Mouse (Mus musculus) R1 (cell line): Measurements from ENCODE around the gene Spred1.
A peak's percentile ranks its signal among the peaks of the same experiment; 100 is the strongest.

Source experiments
- DNase-seq: peaks from one replicate; pipeline ENCODE4 v3.0.0-alpha.2; 2018; ENCODE audit warnings: low read depth, low spot score

Spred1 gene

GRCm38 (mm10) chr2:117121212-117121983 lies at the start of gene Spred1:
Gene Spred1, plus strand, starts transcription at chr2:117121374.
- peak; percentile 60 for DNase-seq

GRCm38 (mm10) chr2:117071596-117071995 lies 49.6 kb upstream of the Spred1 start:
- no peak for DNase-seq

GRCm38 (mm10) chr2:117078711-117079110 lies 42.5 kb upstream of the Spred1 start:
- DNase-seq: no peak

- DNase-seq: no peak
Observed at GRCm38 (mm10) chr2:117079621-117080020, 41.6 kb upstream of the Spred1 start.

DNA sequence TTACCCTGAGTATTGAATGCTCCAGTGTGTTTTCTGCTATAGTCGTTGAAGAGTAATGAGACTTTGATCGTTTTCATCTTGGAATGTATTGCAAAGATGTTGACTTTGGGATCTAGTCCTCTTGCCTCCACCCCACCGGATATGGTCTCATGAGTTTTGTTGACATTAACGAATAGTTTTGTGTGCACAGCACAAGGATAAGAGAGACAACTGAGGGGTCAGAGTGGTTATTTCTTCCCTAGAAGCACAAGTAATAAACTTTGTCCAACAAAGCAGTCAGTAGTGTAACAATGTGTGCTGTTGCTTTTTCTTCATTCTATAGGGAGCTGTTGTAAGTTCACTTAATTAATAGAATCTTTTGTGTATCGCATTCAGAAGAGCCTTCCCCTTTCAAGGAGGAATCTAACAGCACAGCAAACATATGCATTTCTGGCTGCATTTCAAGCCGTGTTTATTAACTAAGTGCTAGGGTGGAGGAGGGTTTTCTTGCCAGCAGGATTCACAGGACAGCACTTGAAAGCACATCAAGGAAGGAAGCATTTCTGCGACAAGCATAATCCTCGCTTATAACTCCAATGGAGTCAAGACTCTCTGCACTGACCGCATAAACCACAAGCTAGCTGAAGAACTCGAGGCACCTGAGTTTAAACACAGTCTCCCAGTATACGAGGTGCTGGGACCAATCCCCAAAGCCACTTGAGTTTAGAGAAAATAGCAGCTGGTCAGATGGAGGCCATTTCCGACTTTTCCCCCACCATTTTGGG lies 35.0 kb upstream of the Spred1 start:
- no peak for DNase-seq

DNA sequence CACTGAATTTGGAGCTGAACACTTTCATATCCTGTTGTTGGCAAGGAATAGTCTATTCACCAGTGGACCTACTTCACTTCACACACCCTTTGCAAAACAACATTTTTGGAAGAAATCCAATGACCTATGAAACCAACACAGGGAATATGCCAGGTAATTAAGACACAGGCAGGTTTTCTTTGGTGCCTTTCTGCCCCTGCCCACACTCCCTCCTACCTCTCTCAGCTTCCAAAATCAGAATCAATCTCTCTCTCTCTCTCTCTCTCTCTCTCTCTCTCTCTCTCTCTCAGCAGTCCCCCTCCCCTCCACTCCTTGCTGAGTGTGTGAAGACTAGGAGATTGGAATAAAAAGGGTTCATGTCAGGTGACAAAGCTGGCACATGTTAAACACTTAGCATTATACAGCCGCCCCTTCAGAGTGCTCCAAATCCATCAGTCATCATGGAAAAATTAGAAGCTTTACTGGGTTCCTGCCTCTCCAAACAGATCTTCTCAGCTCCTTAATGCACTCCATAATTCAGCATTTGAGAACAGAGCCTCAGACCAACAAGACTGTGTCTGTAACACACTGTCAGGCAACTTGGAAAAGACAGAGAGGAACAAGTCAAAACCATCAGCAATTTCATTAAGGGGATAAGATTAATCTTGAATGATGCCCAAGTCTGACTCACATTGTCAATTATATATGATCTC lies 34.3 kb upstream of the Spred1 start:
- no peak for DNase-seq

DNA sequence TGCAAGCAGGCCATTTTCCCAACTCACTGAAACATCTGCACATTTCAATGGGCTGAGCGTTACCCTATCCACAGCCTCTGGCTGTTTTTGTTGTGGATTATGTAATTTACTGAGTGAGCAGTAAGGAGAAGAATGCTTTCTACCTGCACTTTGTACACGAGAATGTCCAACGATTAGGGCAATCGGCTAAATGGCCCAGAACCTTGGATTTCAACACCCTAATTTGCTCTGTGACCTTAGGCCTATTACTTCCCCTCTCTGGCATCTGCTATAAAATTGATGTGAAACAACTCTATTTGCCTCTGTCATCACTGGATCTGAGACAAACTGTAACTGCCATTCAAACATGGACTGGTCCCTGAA lies 33.7 kb upstream of the Spred1 start:
- DNase-seq: no peak

DNA sequence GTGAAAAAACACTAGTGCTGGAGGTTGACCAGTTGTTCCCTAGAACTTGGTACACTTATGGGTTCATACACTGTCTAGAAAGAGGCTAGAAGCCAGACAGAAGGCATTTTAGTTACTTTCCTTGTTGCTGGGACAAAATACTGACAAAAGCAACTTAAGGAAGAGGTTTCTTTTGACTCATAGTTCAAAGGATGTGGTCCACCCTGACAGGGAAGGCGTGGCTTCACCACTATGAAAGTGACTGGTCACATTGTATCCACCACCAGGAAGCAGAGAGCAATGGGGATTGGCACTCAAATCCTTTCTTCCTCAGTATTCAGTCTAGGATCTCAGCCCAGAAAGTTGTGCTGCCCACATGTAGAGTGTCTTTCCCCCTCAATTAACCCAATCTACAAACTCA lies 31.7 kb upstream of the Spred1 start:
- no peak for DNase-seq

GRCm38 (mm10) chr2:117090061-117090460 lies 31.1 kb upstream of the Spred1 start:
- no peak for DNase-seq

GRCm38 (mm10) chr2:117092946-117093401 lies 28.2 kb upstream of the Spred1 start:
- DNase-seq: peak; percentile 46

DNA sequence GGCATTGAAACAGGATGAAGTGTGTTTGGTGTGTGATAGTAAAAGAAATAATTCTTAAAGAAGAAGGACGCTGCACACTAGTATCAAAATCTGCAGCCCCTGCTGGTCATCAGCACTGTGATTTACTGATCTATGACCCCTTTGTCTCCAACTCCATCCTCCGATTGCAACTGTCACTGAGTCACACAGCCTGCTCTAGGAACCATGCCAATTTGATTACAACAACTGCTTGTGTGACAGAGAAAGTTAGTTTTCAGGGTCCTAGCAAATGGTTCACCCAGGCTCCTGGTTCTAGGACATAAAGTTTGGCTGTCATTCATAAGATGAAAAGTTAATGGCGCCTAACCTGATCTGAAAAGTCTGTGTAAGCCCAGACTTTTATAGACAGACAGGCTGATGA lies 25.7 kb upstream of the Spred1 start:
- no peak for DNase-seq

DNA sequence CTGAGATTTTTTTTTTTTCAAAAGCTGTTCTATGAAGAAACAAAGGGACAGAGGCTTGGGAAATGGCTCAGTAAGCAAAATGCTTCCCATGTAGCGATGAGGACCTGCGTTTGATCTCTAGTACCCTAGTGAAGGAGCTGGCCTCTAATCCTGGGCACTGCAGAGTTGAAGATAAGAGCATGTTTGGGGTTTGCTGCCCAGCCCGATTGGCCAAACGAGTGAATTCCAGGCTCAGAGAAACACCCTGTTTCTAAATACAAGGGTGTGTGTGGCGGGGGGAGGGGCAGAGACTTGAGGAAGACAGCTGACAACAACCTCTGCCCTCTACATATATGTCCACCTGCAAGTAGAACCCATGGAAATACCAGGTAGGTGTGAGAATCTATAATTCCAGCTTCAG lies 23.9 kb upstream of the Spred1 start:
- DNase-seq: no peak

DNA sequence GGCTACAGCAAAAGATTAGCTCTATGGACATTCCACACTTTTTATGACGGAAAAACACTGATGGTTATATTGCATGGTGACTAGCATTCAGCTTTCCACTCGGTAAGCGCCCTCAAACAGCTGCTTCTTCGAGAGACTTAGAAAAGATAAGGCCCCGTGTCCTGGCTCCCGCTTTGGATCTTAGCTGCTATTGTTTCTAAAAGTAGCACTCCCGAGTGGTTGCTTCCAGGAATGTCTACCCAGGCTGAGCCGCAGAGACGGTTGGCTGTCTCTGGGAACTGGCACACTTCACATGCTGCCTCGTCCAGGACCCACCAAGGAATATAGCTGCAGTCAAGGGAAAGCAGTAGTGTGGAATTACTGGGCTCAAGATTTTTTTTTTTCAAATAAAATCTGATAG lies 21.9 kb upstream of the Spred1 start:
- DNase-seq: no peak

DNA sequence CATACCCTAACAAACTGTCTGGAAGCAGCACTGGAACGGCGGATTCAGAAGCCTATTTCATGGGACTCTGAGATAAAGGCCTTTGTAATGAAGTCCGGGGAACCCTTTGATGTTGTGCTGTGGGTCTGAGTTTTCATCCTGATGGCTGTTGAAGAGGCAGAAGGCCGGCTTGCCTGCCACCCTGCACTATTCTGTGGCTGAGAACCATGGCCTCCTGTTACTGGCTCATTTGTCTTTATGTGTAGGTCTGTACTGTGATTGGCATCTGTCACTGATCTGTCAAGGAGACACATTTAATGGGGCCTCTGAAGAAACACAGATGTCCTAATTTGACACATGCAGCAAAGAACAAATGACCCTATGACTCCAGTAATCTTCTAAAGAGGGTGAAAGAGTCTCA lies 17.7 kb upstream of the Spred1 start:
- no peak for DNase-seq

GRCm38 (mm10) chr2:117105407-117105806 lies 15.8 kb upstream of the Spred1 start:
- DNase-seq: no peak

GRCm38 (mm10) chr2:117108059-117108458 lies 13.1 kb upstream of the Spred1 start:
- DNase-seq: no peak

- no peak for DNase-seq
Observed at GRCm38 (mm10) chr2:117109296-117109695, 11.9 kb upstream of the Spred1 start.

DNA sequence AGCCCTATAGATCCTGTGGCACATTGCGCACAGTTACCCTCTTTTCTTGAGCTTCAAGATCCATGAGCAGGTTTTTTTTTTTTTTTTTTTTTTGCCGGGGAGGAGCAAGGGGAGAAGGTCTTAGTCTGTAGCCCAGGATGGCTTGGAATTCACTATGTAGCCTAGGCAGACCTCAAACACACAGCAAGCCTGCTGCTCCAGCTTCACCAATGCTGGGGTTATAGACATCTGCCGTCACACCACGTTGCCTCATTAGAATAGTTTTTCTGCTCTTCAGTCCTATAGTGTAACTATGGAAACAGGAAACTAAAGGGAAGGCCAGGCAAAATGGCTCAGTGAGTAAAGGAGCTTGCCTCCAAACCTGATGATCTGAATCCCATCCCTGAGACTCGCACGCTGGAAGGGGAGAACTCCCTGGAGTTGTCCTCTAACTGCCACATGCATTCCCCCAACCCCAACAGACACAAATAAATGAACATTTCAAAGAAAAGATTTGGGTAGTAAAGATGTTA lies 10.8 kb upstream of the Spred1 start:
- DNase-seq: peak; percentile 41

GRCm38 (mm10) chr2:117113262-117113661 lies 7.9 kb upstream of the Spred1 start:
- no peak for DNase-seq

- DNase-seq: no peak
Observed at GRCm38 (mm10) chr2:117113762-117114161, 7.4 kb upstream of the Spred1 start.

DNA sequence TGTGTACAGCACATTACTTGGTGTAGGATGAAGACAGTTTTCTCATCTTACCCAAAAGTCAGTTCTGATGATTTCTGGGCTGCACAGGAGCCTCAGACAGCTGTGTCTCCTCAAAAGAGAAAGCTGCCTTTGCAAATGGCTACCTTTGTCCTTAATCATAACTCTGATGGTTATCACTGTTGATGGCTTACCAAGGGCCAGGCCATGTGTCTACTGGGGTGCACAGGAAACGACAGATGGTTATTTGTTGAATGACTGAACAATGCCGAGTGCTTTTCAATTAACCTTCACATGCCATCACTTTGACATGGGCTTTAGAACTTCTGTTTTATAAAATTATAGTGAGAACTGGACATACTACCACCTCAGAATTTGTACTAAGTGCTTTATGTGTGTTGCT lies 2.7 kb upstream of the Spred1 start:
- DNase-seq: no peak
